Mouse (Mus musculus) lung, embryonic 15.5 days (tissue): ENCODE results near the gene Spata25. TPM values are rescaled to one million over a fixed set of nuclear protein-coding genes. Genes with fewer than 3 reads are reported as not detected.

Source experiments
- ATAC-seq: fragments of 200-750 bp; cut with Nextera tagmentation; 2 replicates; pipeline ENCODE4 v1.8.0; 2017; ENCODE audit warnings: moderate number of reproducible peaks, borderline replicate concordance; ENCODE audit not compliant: low FRiP score, low TSS enrichment; ENCODE audit errors: extremely low read depth
- H3K27ac ChIP-seq: fragments of 300-500 bp; sonication (generic); 2 replicates; pipeline ENCODE4 v1.5.1; 2015; ENCODE audit warnings: moderate library complexity, mild to moderate bottlenecking, inconsistent platforms
- H3K27me3 ChIP-seq: fragments of 300-500 bp; sonication (generic); 2 replicates; pipeline ENCODE4 v1.6.1; 2015; ENCODE audit warnings: inconsistent platforms
- H3K36me3 ChIP-seq: fragments of 300-500 bp; sonication (generic); 2 replicates; pipeline ENCODE4 v1.6.1; 2015; ENCODE audit warnings: inconsistent platforms
- H3K4me1 ChIP-seq: fragments of 300-500 bp; sonication (generic); 2 replicates; pipeline ENCODE4 v1.6.1; 2015; ENCODE audit warnings: inconsistent platforms
- H3K4me2 ChIP-seq: fragments of 300-500 bp; sonication (generic); 2 replicates; pipeline ENCODE4 v1.6.1; 2015; ENCODE audit warnings: inconsistent platforms, mild to moderate bottlenecking, moderate library complexity
- H3K4me3 ChIP-seq: fragments of 300-500 bp; sonication (generic); 2 replicates; pipeline ENCODE4 v1.5.1; 2015; ENCODE audit warnings: mild to moderate bottlenecking, inconsistent platforms
- H3K9ac ChIP-seq: fragments of 300-500 bp; sonication (generic); 2 replicates; pipeline ENCODE4 v1.6.1; 2015; ENCODE audit warnings: inconsistent platforms
- H3K9me3 ChIP-seq: fragments of 300-500 bp; sonication (generic); 2 replicates; pipeline ENCODE4 v1.6.1; 2016; ENCODE audit warnings: inconsistent platforms
- WGBS: fragments of 180-500 bp; shearing (Covaris S2); methylation state at CpG from one replicate; pipeline ENCODE4 v1.1.7; 2015; 5-methylcytosine and 5-hydroxymethylcytosine counted together
- polyA plus RNA-seq: library from polyadenylated mRNA; unstranded; fragments of >200 nt; fragmentation: Nextera tagmentation; extraction: Ambion mirVana; gene quantifications from 2 replicates; pipeline ENCODE4 v1.2.1, GENCODE M21; 2015

The Spata25 gene
- polyA plus RNA-seq, 1 experiment from 2014 or later: not detected

GRCm38 (mm10) chr2:164787779-164788178 lies 40.6 kb downstream of the Spata25 start:
- H3K9me3 ChIP-seq: no peaks in the 10 kb centered on the region
- no peaks in the 10 kb centered on the region for H3K27me3 ChIP-seq
- H3K4me1 ChIP-seq: peaks cover 24% of the 10 kb centered on the region
- peaks cover 18% of the 10 kb centered on the region for H3K36me3 ChIP-seq
- 75% methylated on average over 10 of the region's 10 CpGs for WGBS
- no peak for ATAC-seq
- H3K9ac ChIP-seq: no peak overlapping the region
- no peak overlapping the region for H3K4me3 ChIP-seq
- no peak overlapping the region for H3K4me2 ChIP-seq
- no peak overlapping the region for H3K27ac ChIP-seq

- peak overlapping the region; percentile 26 for H3K27ac ChIP-seq
Measured at GRCm38 (mm10) chr2:164787032-164787431, 41.3 kb downstream of the Spata25 start.

GRCm38 (mm10) chr2:164786388-164786885 lies 41.9 kb downstream of the Spata25 start:
- H3K36me3 ChIP-seq: peaks cover 4% of the 10 kb centered on the region
- H3K4me1 ChIP-seq: peaks cover 24% of the 10 kb centered on the region
- ATAC-seq: peak; percentile 12; the same call in 1 of the 2 replicates
- H3K9me3 ChIP-seq: no peaks in the 10 kb centered on the region
- peak overlapping the region; percentile 73 for H3K4me3 ChIP-seq
- peak overlapping the region; percentile 81 for H3K9ac ChIP-seq
- WGBS: 7% methylated on average over 15 of the region's 15 CpGs
- H3K27me3 ChIP-seq: no peaks in the 10 kb centered on the region
- H3K27ac ChIP-seq: peak overlapping the region; percentile 92
- peak overlapping the region; percentile 90 for H3K4me2 ChIP-seq

More at GRCm38 (mm10) chr2:164787032-164787431, 41.3 kb downstream of the Spata25 start:
- no peaks in the 10 kb centered on the region for H3K9me3 ChIP-seq
- peaks cover 24% of the 10 kb centered on the region for H3K4me1 ChIP-seq
- H3K27me3 ChIP-seq: no peaks in the 10 kb centered on the region
- 80% methylated on average over 3 of the region's 3 CpGs for WGBS
- H3K4me2 ChIP-seq: peak overlapping the region; percentile 90
- H3K4me3 ChIP-seq: peak overlapping the region; percentile 73
- peaks cover 10% of the 10 kb centered on the region for H3K36me3 ChIP-seq
- peak overlapping the region; percentile 81 for H3K9ac ChIP-seq
- no peak for ATAC-seq

- Histone ChIP-seq H3K4me2 (peak within 1 kb of the TSS; percentile 90), H3K4me3 (peak within 1 kb of the TSS; percentile 73), H3K9ac (peak within 1 kb of the TSS; percentile 81), H3K9me3 (no peaks in the 10 kb centered on the region), H3K36me3 (no peaks in the 10 kb centered on the region), H3K4me1 (peaks cover 24% of the 10 kb centered on the region), H3K27ac (peak within 1 kb of the TSS; percentile 92), H3K27me3 (no peaks in the 10 kb centered on the region)
- under 1% methylated on average over 78 of the region's 89 CpGs for WGBS
- peak; percentile 95 for ATAC-seq
Measured at GRCm38 (mm10) chr2:164785481-164786387, 42.6 kb downstream of the Spata25 start, which contains the start of gene Snx21. TSS of gene Snx21 (plus strand) at chr2:164785823.

- Histone ChIP-seq H3K27ac (peak overlapping the region; percentile 92), H3K4me2 (peak overlapping the region; percentile 90), H3K36me3 (no peaks in the 10 kb centered on the region), H3K27me3 (no peaks in the 10 kb centered on the region), H3K9me3 (no peaks in the 10 kb centered on the region), H3K9ac (peak overlapping the region; percentile 81), H3K4me3 (peak overlapping the region; percentile 73), H3K4me1 (peaks cover 24% of the 10 kb centered on the region)
- ATAC-seq: no peak
- WGBS: 4% methylated on average over 7 of the region's 7 CpGs
Measured at GRCm38 (mm10) chr2:164784869-164785420, 43.4 kb downstream of the Spata25 start.

GRCm38 (mm10) chr2:164783926-164784581 lies 44.3 kb downstream of the Spata25 start:
- Histone ChIP-seq H3K4me2 (no peak overlapping the region), H3K9me3 (no peaks in the 10 kb centered on the region), H3K4me3 (no peak overlapping the region), H3K27me3 (no peaks in the 10 kb centered on the region), H3K9ac (no peak overlapping the region), H3K27ac (no peak overlapping the region), H3K36me3 (no peaks in the 10 kb centered on the region), H3K4me1 (peaks cover 24% of the 10 kb centered on the region)
- no peak for ATAC-seq
- WGBS: 74% methylated on average over 7 of the region's 7 CpGs

- no peak overlapping the region for H3K4me2 ChIP-seq
- H3K36me3 ChIP-seq: no peaks in the 10 kb centered on the region
- H3K9me3 ChIP-seq: no peaks in the 10 kb centered on the region
- no peaks in the 10 kb centered on the region for H3K27me3 ChIP-seq
- no peak overlapping the region for H3K27ac ChIP-seq
- no peak for ATAC-seq
- no peak overlapping the region for H3K9ac ChIP-seq
- peaks cover 6% of the 10 kb centered on the region for H3K4me1 ChIP-seq
- 54% methylated on average over 4 of the region's 4 CpGs for WGBS
- H3K4me3 ChIP-seq: no peak overlapping the region
Measured at GRCm38 (mm10) chr2:164781876-164782275, 46.5 kb downstream of the Spata25 start.

GRCm38 (mm10) chr2:164779481-164780086 lies 48.8 kb downstream of the Spata25 start, which contains the start of gene Tnnc2:
TSS of gene Tnnc2 (minus strand) at chr2:164779967.
- no peaks in the 10 kb centered on the region for H3K4me1 ChIP-seq
- no peak within 1 kb of the TSS for H3K4me3 ChIP-seq
- WGBS: 67% methylated on average over 8 of the region's 8 CpGs
- H3K9me3 ChIP-seq: no peaks in the 10 kb centered on the region
- H3K9ac ChIP-seq: no peak within 1 kb of the TSS
- no peaks in the 10 kb centered on the region for H3K27me3 ChIP-seq
- H3K27ac ChIP-seq: no peak within 1 kb of the TSS
- H3K4me2 ChIP-seq: no peak within 1 kb of the TSS
- H3K36me3 ChIP-seq: no peaks in the 10 kb centered on the region
- ATAC-seq: no peak

- H3K27ac ChIP-seq: no peak overlapping the region
- H3K4me3 ChIP-seq: no peak overlapping the region
- no peaks in the 10 kb centered on the region for H3K36me3 ChIP-seq
- H3K4me2 ChIP-seq: no peak overlapping the region
- no peaks in the 10 kb centered on the region for H3K27me3 ChIP-seq
- no peaks in the 10 kb centered on the region for H3K9me3 ChIP-seq
- no peaks in the 10 kb centered on the region for H3K4me1 ChIP-seq
- WGBS: 66% methylated on average over 7 of the region's 7 CpGs
- no peak overlapping the region for H3K9ac ChIP-seq
- no peak for ATAC-seq
Measured at GRCm38 (mm10) chr2:164778809-164779208, 49.5 kb downstream of the Spata25 start.

GRCm38 (mm10) chr2:164778015-164778287 lies 50.4 kb downstream of the Spata25 start:
- 93% methylated on average over 11 of the region's 11 CpGs for WGBS
- Histone ChIP-seq H3K9me3 (no peaks in the 10 kb centered on the region), H3K4me3 (no peak overlapping the region)

GRCm38 (mm10) chr2:164777246-164778014 lies 50.9 kb downstream of the Spata25 start:
- Histone ChIP-seq H3K4me2 (no peak overlapping the region), H3K36me3 (peaks cover 10% of the 10 kb centered on the region), H3K4me3 (no peak overlapping the region), H3K9me3 (no peaks in the 10 kb centered on the region), H3K4me1 (peaks cover 7% of the 10 kb centered on the region; the same call in 1 of the 2 replicates), H3K27ac (no peak overlapping the region), H3K9ac (no peak overlapping the region), H3K27me3 (no peaks in the 10 kb centered on the region)
- no peak for ATAC-seq
- 75% methylated on average over 30 of the region's 30 CpGs for WGBS

More at GRCm38 (mm10) chr2:164778015-164778287, 50.4 kb downstream of the Spata25 start:
- Histone ChIP-seq H3K4me1 (peaks cover 3% of the 10 kb centered on the region; the same call in 1 of the 2 replicates), H3K27ac (no peak overlapping the region), H3K27me3 (no peaks in the 10 kb centered on the region), H3K4me2 (no peak overlapping the region), H3K36me3 (peaks cover 5% of the 10 kb centered on the region), H3K9ac (no peak overlapping the region)
- ATAC-seq: no peak
